Mouse (Mus musculus) CH12F3 (cell line): ENCODE results near the gene Lmbr1l.
"Not testable (repeated sequence)": the region's sequence is repeated elsewhere in the genome, so short reads cannot be mapped to it uniquely, and the experiment has no call there.

ENCODE experiments used
- in situ Hi-C: fragments of 300-500 bp; cut with MboI; formaldehyde crosslinking; loops from 2 replicates; pipeline ENCODE4 v1.14.3; 2020; ENCODE audit warnings: low sequenced_read_pairs

Lmbr1l gene

DNA sequence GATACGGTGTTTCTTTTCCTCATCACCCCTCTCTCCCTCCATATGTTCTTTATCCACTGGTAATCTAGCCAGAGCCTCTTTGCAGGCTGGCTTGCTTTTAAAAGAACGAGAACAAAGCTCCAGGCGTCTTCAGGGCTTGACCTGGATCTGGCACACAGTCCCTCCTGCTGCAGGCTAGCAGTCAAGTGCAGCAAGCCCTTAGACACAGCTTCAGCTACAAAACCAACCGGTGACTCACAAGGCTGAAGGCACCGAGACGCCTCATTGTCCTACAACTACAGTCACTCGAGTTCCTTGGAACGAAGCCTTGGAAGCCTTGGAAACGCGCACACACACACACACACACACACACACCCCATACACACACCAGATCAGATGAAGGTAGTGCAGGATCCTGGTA, 22.8 kb upstream of the Lmbr1l start:
- in situ Hi-C loops = no loop called here

DNA sequence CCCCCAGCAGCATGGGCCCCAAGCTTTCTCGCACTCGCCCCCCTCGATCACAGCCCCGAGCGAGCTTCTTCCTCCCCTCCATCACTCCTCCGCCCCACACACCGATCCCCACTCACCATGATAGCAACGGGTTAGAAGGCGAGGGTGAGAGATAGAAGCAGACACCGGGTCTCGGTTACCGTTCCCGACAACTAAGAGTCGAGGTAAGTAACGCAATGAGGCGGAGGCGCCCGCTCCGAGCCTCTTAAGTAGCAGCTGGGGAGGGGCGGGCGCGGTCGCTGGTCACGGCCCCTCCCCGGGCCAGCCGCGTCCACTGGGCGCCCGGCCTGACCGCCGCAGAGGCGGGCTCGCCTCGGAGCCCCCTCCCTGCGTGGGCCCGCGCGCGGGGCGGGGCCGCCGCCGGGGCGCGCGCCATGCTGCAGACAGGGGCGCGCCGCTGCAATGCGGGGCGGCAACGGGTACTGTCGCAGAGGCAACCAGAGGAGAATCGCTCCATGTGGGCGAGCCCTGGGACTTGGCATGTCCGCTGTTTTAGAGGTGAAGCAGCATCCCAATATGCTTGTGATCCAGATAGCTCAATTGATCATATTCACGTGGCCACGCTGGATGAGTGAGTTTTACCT, 16.3 kb upstream of the Lmbr1l start, which contains the start of gene Tuba1b:
TSS of gene Tuba1b (minus strand) at position 349 of the 623 bp plus-strand sequence.
- in situ Hi-C loops = no loop called here

DNA sequence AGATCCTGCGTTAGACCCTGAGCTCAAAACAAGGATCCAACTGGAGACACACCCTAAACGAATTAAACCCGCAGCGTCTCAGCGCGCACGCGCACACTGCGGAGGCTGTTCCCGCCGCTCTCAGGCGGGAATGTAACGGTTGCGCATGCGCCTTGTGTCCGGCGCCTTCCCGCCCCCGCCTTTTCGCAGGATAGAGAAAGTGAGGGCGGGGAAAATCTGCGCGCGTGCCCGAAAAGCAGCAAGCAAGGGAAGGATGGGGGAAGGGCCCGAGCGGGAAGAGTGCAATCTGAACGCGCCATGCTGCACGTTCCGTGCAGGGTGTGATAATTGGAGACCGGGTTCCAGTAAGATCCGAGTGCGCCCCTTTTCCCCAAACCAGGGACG, 15.8 kb upstream of the Lmbr1l start:
- in situ Hi-C loops = no loop called here

DNA sequence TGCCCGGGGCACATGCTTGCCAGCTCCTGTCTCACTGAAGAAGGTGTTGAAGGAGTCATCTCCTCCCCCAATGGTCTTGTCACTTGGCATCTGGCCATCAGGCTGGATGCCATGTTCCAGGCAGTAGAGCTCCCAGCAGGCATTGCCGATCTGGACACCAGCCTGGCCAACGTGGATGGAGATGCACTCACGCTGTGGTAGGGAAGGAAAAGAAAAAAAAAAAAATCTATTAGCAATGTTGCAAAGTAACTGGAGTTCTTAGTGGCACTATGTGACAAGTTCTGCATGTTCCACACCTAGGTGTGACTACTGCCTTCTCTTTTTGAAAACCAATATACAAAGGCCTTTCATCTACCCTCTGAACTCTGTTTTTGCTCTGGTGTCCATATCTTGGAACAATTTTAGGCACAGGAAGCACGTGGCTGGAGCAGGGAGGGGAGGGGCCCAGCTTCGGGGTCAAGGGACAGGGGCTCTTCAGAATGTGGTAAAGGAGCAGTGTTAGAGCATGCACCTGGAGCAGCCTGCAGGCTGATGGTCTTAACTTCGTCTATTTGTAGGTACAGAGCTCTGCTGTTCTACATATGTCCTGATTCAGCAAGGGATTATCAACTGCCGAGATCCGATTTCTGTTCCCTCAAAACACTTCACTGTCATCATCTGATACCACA, 15.1 kb upstream of the Lmbr1l start:
- in situ Hi-C loops = not testable (repeated sequence)

DNA sequence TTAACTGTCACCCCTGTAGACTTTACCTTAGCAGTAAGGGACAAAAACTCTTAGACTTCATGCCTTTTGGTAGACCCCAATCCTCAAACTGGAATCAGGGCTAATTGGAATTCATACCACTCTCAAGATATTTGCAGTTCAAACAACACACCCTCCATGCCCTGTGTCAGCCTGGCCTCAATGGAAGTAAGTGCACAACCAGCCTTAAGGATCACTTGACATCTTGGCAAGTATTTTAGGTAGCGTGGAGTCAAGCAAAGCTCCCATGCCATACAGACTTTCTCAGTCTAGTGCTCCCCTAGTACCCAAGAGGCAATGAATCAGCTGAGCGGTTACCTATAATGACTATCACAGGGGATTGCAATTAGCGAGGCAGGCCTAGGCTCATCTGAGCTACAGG, 13.0 kb upstream of the Lmbr1l start:
- in situ Hi-C loops = no loop called here

DNA sequence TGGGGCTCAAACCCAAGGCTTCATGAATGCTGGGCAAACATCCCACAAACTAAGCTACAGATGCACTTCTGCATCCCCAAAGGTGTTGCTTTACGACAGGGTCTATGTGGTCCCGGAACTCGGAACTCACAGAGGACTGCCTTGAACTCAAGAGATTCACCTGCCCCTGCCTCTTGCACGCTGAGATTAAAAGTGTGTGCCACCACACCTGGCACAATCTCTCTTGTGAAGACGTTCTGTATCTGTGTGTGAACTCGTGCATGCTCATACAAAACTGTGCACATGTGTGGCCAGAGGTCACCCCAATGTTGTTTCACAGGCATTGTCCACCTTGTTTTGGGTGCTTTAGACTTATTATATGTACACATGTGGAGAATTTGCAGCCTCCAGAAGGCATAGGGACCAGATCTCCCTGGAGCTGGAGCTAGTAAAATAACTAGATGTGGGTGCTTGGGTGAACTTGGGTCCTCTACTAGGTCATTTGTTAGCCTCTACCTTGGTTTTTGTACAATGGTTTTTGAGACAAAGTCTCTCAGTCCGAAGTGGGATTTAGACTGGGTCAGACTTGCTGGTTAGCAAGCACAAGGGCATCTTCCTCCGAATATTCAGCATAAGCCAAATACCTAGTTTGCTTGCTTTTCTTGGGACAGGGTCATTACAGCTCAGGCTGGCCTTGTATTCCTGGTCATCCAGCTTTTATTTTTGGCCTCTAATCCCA, 12.1 kb upstream of the Lmbr1l start:
- in situ Hi-C loops = no loop called here

DNA sequence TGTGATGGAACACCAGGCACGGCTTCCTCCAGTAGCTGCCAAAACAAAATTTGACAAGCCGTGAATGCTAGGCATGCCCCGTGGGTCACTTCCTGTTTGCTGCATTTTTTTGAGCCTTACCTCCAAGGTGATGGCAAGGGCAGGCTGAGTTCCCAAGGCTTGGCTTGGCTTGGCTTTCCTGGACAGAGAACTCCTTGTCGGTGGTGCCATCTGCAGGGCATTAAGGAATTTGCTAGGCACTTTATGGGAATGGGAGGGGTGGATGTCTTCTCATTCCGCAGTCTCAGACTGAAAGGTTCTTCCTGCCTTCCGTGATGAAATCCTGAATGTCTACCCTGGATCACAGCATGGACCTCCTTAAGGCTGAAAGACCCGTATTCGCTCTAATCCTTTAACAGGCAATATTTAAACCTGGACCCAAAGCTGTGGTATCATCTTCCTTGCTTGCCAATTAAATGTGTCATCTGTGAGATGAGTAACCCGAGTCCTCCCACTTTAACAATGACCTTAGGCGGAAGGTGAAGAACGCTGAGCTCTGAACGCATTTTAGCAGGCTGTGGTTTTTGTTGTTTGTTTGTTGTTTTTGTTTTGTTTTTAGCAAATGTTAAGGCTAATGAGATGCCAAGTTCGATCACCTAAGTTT, 10.7 kb upstream of the Lmbr1l start:
- in situ Hi-C loops = no loop called here

DNA sequence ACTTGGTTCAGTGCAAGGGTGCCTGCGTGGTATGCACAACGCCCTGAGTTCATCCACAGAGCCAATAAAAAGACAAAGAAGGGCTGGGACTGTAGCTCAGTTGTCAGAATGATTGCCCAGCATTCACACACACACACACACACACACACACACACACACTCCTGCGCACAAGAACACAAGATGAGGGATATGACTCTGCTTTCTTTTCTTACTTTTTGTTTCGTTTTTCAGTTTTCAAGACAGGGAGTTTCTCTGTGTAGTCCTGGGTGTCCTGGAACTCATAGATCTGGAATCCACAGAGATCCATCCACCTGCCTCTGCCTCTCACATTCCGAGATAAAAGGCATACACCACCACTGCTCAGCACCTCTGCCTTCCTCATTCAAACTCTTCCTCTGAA, 9.5 kb upstream of the Lmbr1l start:
- in situ Hi-C loops = no loop called here

DNA sequence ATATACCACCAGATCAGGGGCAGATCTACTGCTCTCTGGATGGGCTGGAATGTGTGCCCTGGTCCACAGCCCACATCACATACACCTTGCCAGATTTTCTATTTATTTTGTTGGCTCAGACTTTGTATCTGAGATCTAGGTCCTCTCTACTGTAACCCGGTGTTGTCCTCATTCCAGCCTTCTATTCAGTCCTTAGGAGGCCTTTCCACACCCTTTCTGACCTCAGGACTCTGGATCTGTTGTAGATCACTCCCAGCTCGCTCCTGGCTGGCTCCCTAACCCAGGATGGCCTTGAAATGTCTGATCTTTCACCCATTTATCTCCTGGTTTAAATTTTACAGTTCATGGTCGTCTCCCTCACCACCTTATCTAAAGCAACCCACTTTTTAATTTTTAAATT, 6.7 kb upstream of the Lmbr1l start:
- in situ Hi-C loops = no loop called here

DNA sequence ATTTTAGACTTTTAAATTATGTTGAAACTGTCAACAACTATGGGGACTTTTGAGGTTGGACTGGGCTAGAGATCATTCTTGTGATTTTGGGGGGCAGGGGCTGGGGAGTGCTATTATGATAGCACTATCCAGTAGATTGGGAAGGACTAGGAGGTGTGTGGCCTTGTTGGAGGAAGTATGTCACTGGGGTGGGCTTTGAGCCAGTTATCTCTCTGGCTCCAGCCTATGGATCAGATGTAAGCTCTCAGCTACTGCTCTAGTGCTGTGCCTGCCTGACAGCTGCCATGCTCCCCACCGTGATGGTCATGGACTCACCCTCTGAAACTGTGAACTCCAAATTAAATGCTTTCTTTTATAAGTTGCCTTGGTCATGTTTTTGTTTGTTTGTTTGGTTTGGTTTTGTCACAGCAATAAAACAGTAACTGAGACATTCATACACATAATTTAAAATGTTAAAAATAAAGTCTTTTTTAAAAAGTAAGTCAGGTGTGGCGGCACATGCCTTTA, 5.1 kb upstream of the Lmbr1l start:
- in situ Hi-C loops = no loop called here

DNA sequence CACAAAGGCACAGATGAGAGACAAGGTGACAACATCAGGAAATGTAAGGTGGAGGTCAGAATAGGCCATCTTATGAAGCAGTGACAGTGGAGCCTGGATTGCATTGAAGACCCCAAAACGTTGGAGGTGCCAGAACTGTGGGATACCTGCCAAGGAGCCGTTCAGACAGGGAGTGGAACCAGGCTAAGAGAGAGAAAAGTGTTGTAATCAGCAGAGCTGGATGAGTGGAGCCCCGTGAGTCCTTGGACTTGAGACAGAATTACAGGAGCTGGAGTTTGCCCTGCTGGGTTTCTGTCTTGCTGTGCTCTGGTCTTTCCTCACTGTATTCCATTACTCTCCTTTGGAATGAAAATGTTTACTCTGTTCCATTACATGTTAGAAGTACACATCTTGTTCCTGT, 4.5 kb upstream of the Lmbr1l start:
- in situ Hi-C loops = no loop called here

DNA sequence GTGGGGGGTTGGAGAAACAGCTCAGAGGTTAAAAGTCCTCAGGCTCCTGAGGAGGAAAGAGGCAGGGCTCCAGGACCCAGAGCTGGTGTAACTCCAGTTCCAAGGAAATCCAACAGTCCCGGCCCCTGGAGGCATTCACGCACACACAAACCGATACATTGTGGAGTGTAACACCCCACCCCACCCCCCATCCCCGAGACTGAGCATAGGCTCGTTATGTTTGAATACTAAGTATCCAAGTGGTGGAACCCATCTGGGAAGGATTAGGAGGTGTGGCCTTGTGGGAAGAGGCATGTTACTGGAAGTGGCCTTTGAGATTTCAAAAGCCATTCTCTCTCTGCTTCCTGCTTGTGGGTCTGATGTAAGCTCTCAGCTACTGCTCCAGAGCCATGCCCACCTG, 3.5 kb upstream of the Lmbr1l start:
- in situ Hi-C loops = no loop called here

DNA sequence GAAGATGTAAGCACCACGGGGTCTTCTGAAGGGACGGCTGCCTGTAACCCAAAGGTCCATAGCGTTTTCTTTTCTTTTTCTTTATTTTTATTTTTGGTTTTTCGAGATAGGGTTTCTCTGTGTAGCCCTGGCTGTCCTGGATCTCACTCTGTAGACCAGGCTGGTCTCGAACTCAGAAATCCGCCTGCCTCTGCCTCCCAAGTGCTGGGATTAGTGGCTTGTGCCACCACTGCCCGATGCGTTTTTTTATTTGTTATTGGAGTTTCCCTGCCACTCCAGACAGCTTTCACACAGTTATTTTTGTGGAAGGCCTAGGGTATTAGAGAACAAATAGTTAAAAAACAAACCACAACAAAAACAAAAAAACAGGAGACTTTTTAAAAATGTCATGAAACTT, 466 bp upstream of the Lmbr1l start:
- in situ Hi-C loops = not testable (repeated sequence)

DNA sequence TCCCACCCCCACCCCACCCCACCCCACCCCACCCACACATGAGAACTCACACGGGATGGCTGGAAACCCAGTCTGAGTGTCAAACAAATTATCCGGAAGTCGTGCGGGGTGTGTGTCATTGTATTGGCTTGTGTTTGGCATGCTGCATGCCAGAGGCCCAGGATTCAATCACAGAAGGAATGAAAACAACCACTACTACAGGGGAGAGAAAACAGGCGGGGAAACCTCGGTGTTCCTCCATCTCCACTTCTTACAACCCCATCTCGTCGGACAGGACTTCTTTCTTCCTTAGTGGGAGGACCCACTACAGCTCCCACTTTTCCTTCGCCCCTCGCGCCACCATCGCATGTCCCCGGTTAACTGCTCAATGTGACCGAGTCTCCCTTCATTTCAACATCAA, 940 bp downstream of the Lmbr1l start:
- in situ Hi-C loops = no loop called here

DNA sequence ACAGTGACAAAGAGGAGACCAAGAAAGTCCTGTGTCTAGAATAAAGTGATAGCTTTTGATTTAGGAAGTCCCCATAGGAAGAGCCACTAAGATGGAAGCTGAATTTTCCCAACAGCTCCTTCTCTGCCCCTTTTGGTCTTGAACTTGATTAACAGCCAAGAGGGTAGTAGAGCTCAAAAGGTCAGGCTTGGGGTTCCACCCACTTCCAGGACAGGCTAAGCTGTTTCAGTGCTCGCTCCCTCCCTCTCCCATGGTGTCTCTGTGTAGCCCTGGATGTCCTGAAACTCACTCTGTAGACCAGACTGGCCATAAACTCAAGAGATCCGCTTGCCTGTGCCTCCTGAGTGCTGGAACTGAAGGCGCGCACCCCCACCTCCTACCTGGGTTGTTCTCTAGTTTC, 2.0 kb downstream of the Lmbr1l start:
- in situ Hi-C loops = no loop called here

DNA sequence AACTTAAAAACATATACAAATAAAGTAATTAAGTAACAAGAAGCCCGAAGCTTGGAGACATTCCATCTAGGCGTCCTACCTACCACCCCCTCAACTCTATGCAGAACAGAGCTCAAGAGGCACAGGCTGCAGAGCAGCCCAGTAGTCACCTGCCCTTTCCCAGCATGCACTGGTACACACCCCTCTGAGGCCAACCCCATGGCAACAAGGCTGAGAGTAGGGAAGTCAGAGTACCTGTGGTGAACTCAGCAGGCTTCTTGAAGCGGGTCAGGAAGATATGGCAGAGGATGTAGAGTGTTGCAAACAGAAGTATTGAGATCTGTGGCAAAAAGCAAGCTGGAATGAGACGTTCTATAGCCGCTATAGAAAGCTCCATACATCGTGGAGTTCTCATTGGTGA, 3.1 kb downstream of the Lmbr1l start:
- in situ Hi-C loops = no loop called here

DNA sequence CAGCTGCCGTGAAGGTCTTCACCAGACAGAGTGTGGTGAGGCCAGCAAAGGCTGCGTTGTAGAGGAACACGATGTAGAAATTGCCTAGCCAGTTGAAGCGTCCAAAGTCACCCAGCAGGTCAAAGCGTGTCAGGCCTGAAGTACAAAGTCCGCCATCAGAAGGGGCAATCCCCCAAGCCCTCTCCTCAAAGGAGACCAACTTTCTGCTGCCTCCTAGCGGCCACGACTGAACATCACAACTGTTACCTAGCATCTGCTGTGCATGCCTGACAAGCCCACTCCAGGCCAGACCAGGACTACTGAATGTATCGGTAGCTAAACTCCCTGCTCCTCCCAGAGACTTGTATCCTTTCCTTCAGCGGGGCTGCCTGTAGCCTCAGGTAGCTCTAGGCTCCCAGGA, 13.3 kb downstream of the Lmbr1l start:
- in situ Hi-C loops = no loop called here

DNA sequence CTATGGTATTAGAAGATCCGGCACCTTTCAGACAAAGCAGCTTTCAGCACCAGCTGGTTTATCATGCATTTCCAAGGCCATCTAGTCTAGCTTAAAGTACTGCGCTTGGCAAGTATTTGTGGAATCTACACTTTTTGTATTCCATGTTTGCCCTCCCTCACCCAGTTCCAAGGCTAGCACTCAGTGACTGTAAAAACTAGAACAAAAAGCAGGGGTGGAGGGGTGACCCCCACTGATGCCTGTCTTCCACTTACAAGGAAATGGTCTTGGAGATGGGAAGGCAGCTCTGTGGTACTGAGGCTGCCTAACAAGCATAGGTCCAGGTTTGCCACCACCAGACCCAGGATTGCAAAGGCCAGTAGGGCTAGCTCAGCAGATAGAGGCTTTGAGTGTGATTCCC, 15.4 kb downstream of the Lmbr1l start:
- in situ Hi-C loops = no loop called here

DNA sequence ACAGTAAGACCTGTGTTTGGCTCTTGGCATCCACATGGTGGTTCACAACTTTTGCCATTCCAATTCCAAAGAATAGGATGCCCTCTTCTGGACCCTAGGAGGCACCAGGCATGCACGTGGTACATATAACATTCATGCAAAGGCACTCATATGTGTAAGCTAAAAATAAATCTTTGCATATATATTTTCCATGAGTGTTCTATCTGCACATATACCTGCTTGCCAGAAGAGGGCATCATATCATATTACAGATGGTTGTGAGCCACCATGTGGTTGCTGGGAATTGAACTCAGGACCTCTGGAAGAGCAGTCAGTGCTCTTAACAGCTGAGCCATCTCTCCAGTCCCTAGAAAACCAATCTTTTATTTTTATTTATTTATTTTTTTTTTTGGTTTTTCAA, 16.5 kb downstream of the Lmbr1l start:
- in situ Hi-C loops = no loop called here

DNA sequence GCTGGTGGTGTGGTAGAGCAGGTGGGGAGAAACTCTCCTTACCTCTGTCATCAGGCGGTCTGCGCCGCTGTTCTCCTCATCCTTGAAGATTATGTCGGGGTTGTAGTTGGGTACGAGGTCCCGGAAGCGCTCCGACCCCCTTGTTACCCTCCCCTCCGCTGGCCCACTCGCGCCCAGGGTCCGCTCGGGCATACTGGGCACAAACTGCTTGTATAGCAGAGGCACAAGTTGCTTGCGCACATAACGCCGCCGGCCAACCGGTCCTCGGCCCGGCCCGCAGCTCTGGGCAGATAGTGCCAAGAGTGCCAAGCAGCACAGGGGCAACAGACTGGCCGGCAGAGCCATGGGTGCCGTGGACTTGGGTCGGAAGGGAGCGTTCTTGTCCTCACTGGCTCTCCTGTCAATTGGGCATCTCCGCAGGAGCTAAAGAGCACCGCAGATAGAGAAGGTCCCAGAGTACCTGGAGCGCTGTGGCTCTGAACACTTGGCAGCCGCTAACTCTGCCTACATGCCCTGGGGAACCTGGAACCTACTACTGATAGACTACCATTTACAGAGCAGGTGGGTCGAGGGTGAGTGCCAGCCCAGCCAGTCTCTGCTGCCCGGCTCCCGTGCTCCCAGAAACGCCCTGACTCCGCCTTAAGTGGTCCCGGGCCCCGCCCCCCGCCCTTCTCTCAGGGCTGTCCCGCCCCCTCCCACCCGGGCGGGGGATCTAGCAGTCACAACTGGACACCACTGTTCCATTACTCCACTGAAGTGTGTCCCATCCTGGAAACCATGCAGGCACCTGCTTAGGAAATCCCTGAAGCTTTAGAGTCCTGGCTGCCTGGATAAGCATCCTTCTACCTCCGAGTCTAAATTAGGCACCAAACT, 19.9 kb downstream of the Lmbr1l start, which contains the start of gene Dhh:
TSS of gene Dhh (minus strand) at position 613 of the 873 bp plus-strand sequence.
- in situ Hi-C loops = no loop called here

DNA sequence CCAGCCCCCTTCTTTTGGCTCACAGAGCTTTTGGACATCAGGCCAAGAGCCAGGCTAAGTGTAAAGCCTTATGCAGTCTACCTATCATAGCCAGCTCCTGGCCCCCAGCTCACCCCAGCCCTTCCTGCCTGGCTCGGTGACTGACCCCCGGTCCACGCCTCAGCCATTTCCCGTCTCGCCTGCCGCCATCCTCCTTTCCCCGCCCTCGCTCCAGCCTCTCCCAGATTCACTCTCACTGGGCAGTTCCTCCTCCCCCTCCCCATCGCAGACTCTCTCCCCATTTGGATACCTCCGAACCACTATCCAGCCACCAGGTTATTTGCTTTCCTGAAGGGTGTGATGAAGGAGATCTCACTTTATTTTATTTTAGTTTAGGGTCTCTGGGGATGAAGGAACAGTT, 20.5 kb downstream of the Lmbr1l start:
- in situ Hi-C loops = no loop called here
